Mouse (Mus musculus): ENCODE results near the gene Ghrhr.

Gene Ghrhr

GRCm38 (mm10) chr6:55376076-55376475 lies at the start of gene Ghrhr:
Gene Ghrhr (plus strand): TSS chr6:55376295.
- no peak for DNase-seq

GRCm38 (mm10) chr6:55326299-55326698 lies 49.8 kb upstream of the Ghrhr start:
- no peak for DNase-seq

GRCm38 (mm10) chr6:55327326-55327725 lies 48.8 kb upstream of the Ghrhr start:
- no peak for DNase-seq

- DNase-seq, result no peak
Observed at GRCm38 (mm10) chr6:55328179-55328578, 47.9 kb upstream of the Ghrhr start.

- DNase-seq, result no peak
Observed at GRCm38 (mm10) chr6:55331315-55331714, 44.8 kb upstream of the Ghrhr start.

- no peak for DNase-seq
Observed at GRCm38 (mm10) chr6:55332100-55332772, 43.9 kb upstream of the Ghrhr start.

GRCm38 (mm10) chr6:55332773-55333109 lies 43.4 kb upstream of the Ghrhr start:
- DNase-seq, result no peak

- DNase-seq, result no peak
Observed at GRCm38 (mm10) chr6:55335989-55336514, 40.0 kb upstream of the Ghrhr start, which contains the start of gene Aqp1. Gene Aqp1 (plus strand): TSS chr6:55336432.

GRCm38 (mm10) chr6:55337242-55337641 lies 38.9 kb upstream of the Ghrhr start:
- no peak for DNase-seq

GRCm38 (mm10) chr6:55338077-55338476 lies 38.0 kb upstream of the Ghrhr start:
- no peak for DNase-seq

- DNase-seq, result no peak
Observed at GRCm38 (mm10) chr6:55338934-55339825, 36.9 kb upstream of the Ghrhr start.

- DNase-seq, result no peak
Observed at GRCm38 (mm10) chr6:55341688-55342087, 34.4 kb upstream of the Ghrhr start.

GRCm38 (mm10) chr6:55342328-55342727 lies 33.8 kb upstream of the Ghrhr start:
- DNase-seq, result no peak

- DNase-seq, result no peak
Observed at GRCm38 (mm10) chr6:55343446-55343845, 32.6 kb upstream of the Ghrhr start.

GRCm38 (mm10) chr6:55344291-55345016 lies 31.6 kb upstream of the Ghrhr start:
- DNase-seq, result no peak

- DNase-seq, result no peak
Observed at GRCm38 (mm10) chr6:55345264-55345663, 30.8 kb upstream of the Ghrhr start.

GRCm38 (mm10) chr6:55346491-55346890 lies 29.6 kb upstream of the Ghrhr start:
- no peak for DNase-seq

- no peak for DNase-seq
Observed at GRCm38 (mm10) chr6:55347711-55348571, 28.2 kb upstream of the Ghrhr start.

- DNase-seq, result no peak
Observed at GRCm38 (mm10) chr6:55349231-55349630, 26.9 kb upstream of the Ghrhr start.

GRCm38 (mm10) chr6:55350383-55350952 lies 25.6 kb upstream of the Ghrhr start:
- no peak for DNase-seq

- DNase-seq, result no peak
Observed at GRCm38 (mm10) chr6:55351712-55352111, 24.4 kb upstream of the Ghrhr start.

All from cerebellum, adult 9-11 months (tissue).